Comparison of ENCODE assay signal across 18 mouse cellular contexts in genomic region chr1:40537577-40537976, GRCm38 (mm10). TPM values are rescaled to one million over a fixed set of nuclear protein-coding genes. Genes with fewer than 3 reads are reported as not detected.
DNase-seq lines count a peak whose midpoint lies in the region; ATAC-seq and TF ChIP-seq lines count a peak whose summit lies in the region.
"Had no signal": no experiment of that assay in that cellular context is flagged by ENCODE, and none has a peak within 500 bp of the region (broad histone marks: within the 10 kb centered on the region; RNA-seq: fewer than 3 reads in every experiment).

No protein-coding gene starts in this region.

- no peak overlapping the region for H3K4me3 ChIP-seq in heart, postnatal 0 days (ENCODE audit: low read depth, low read length)
- H3K4me3 ChIP-seq: forebrain, embryonic 12.5 days; hindbrain, embryonic 15.5 days; kidney, embryonic 15.5 days; liver, embryonic 15.5 days; stomach, embryonic 15.5 days had no signal

- no peak overlapping the region for H3K4me2 ChIP-seq in heart, postnatal 0 days (ENCODE audit: low read depth, low read length)
- H3K4me2 ChIP-seq: forebrain, embryonic 12.5 days; hindbrain, embryonic 15.5 days; kidney, embryonic 15.5 days; liver, embryonic 15.5 days; stomach, embryonic 15.5 days had no signal

- no peaks in the 10 kb centered on the region for H3K4me1 ChIP-seq in heart, postnatal 0 days (ENCODE audit: control insufficient read depth, insufficient read depth)
- H3K4me1 ChIP-seq: forebrain, embryonic 12.5 days; hindbrain, embryonic 15.5 days; kidney, embryonic 15.5 days; liver, embryonic 15.5 days; stomach, embryonic 15.5 days had no signal

- WGBS in heart, postnatal 0 days = 65% methylated on average over 5 of the region's 5 CpGs

- TF ChIP-seq CTCF in heart, postnatal 0 days (IDR thresholded peaks at IDR 0.05; ENCODE audit: low read depth) = peak; percentile 40

- H3K9me3 ChIP-seq in heart, postnatal 0 days (replicated peaks; ENCODE audit: control insufficient read depth, low read length) = no peaks in the 10 kb centered on the region
- H3K9me3 ChIP-seq: forebrain, embryonic 12.5 days; hindbrain, embryonic 15.5 days; kidney, embryonic 15.5 days; liver, embryonic 15.5 days; stomach, embryonic 15.5 days had no signal

- ATAC-seq in heart, postnatal 0 days (ENCODE audit: insufficient read depth, low read depth) = no peak
- ATAC-seq: midbrain, embryonic 16.5 days had no signal

- no peak for TF ChIP-seq EP300 in heart, postnatal 0 days (IDR thresholded peaks at IDR 0.05; ENCODE audit: low read depth)

- no peaks in the 10 kb centered on the region for H3K27me3 ChIP-seq in heart, postnatal 0 days (ENCODE audit: control insufficient read depth, insufficient read depth, low read length)
- H3K27me3 ChIP-seq: forebrain, embryonic 12.5 days; hindbrain, embryonic 15.5 days; kidney, embryonic 15.5 days; liver, embryonic 15.5 days; stomach, embryonic 15.5 days had no signal

- H3K36me3 ChIP-seq in heart, postnatal 0 days (replicated peaks; ENCODE audit: control insufficient read depth, insufficient read depth, low read length) = no peaks in the 10 kb centered on the region
- H3K36me3 ChIP-seq: forebrain, embryonic 12.5 days; hindbrain, embryonic 15.5 days; kidney, embryonic 15.5 days; liver, embryonic 15.5 days; stomach, embryonic 15.5 days had no signal

- DNase-seq in heart, postnatal 0 days (ENCODE audit: low spot score) = no peak
- no peak for DNase-seq in heart, adult 8-10 months (ENCODE audit: low spot score)
- peak; percentile 10 to 12 for DNase-seq in kidney, postnatal 4 days
- no peak for DNase-seq in kidney, adult 11 months
- peak; percentile 10 for DNase-seq in retina, embryonic 14.5 days (ENCODE audit: low spot score)
- DNase-seq in retina, postnatal 1 day = no peak
- no peak for DNase-seq in testis, postnatal 14 days (ENCODE audit: low spot score)
- DNase-seq: cerebellum, adult 11 months; cerebellum, postnatal 25 days had no signal

- no peak overlapping the region for H3K27ac ChIP-seq in heart, postnatal 0 days (ENCODE audit: low read depth)
- H3K27ac ChIP-seq: forebrain, embryonic 12.5 days; hindbrain, embryonic 15.5 days; kidney, embryonic 15.5 days; liver, embryonic 15.5 days; stomach, embryonic 15.5 days had no signal

- no peak overlapping the region for H3K9ac ChIP-seq in heart, postnatal 0 days (replicated peaks; ENCODE audit: low read depth, low read length)
- H3K9ac ChIP-seq: forebrain, embryonic 12.5 days; hindbrain, embryonic 15.5 days; kidney, embryonic 15.5 days; liver, embryonic 15.5 days; stomach, embryonic 15.5 days had no signal

RNA-seq across cellular contexts. Expression of gene Il18rap, which starts 22.4 kb away (rescaled TPM):
- total RNA-seq in heart, postnatal 0 days (2014; rRNA removed; ENCODE audit: low replicate concordance) = 0.27 TPM in 1 of 2 replicates, not detected in the other
- 0.07 and 0.10 TPM in 2 replicates for polyA plus RNA-seq in heart, postnatal 0 days (2015; fragmentation: Nextera tagmentation; extraction: Ambion mirVana)
- total RNA-seq in heart, adult 8-10 months (2022) = under 1 TPM in 1 of 4 experiments, not detected in 3; 0.20 TPM
- total RNA-seq: left cerebral cortex, postnatal 14 days had no signal
- polyA plus RNA-seq: hindbrain, embryonic 15.5 days had no signal

RNA-seq across cellular contexts. Expression of gene Slc9a4, which starts 42.3 kb away (rescaled TPM):
- not detected in 2 replicates for total RNA-seq in heart, postnatal 0 days (2014; rRNA removed; ENCODE audit: low replicate concordance)
- not detected in 2 replicates for polyA plus RNA-seq in heart, postnatal 0 days (2015; fragmentation: Nextera tagmentation; extraction: Ambion mirVana)
- total RNA-seq in heart, adult 8-10 months (2022) = under 1 TPM; 0.06 to 0.54 (median 0.17) TPM
- total RNA-seq: adrenal gland, adult 18-20 months; ES-E14 had no signal
- polyA plus RNA-seq: forebrain, embryonic 12.5 days; hindbrain, embryonic 15.5 days; liver, embryonic 15.5 days; midbrain, embryonic 16.5 days had no signal

Comparison
In these comparisons a context has a peak if more than half of its experiments do, and no peak if none do; other contexts are left out.
1. DNase-seq: peak in kidney, postnatal 4 days (2 of 2) and retina, embryonic 14.5 days (single experiment); none in heart, postnatal 0 days (single experiment), heart, adult 8-10 months (single experiment), kidney, adult 11 months (single experiment), retina, postnatal 1 day (single experiment) and testis, postnatal 14 days (single experiment).